Mouse (Mus musculus) activated CD4-positive, CD25-positive, alpha-beta regulatory T cell, adult 4 months (primary cell): ENCODE measurements around the gene Fig4. TPM values are rescaled to one million over a fixed set of nuclear protein-coding genes. Genes with fewer than 3 reads are reported as not detected.

Experiments used
- ATAC-seq: one replicate; pipeline ENCODE4 v1.8.0; 2017
- polyA plus RNA-seq, 2 experiments: library from polyadenylated mRNA; unstranded; fragments of 100-300 nt; shearing (Covaris generic); gene quantifications; one replicate each; pipeline ENCODE4 v1.2.1; 2017

Gene Fig4
- polyA plus RNA-seq, 2 experiments from 2014 or later = 9.9 to 13.1 TPM

DNA sequence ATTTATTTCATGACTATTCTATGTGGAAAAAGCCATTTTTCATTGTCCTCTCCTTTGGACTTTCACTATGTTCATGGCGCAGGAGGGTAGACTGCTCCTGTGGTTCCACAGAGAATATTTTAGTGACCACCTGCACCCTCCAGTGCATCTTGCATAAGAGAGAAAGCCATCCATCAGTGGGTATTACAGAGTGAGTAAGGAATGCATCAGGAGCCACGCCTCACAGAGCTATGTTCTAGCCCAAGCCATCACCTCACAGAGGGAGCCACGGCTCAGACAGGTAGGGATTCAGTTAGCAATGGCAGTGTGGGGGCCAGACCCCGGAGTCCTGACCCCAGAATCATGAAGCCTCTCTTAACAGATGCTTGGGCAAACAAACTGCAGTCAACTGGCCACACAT lies 93.5 kb downstream of the Fig4 start:
- ATAC-seq = no peak

DNA sequence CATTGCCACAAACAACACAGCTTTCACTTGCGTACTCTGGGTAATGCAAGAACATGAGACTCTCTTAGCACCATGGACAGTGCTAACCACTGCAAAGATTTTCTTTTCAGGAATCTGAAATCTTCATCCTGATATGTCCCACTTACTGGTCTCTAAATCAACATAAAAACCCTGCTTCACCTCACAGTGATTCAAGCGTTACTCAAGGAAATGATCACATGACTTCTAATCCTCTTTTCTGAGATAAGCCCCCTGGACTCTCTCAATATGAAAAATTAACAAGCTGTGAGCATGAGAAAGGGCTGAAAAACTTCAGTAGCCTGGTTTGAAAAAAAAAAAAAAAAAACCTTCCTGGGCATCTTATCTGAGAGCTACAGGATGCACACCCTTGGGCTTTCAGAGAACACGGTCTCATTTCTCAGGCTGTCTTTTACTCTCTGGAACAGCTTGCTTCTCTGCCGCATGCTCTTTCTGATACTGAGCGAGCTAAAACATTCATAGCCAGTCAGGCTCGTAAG lies 94.1 kb downstream of the Fig4 start:
- no peak for ATAC-seq

- no peak for ATAC-seq
These were observed 97.4 kb downstream of the Fig4 start for GRCm38 (mm10) chr10:41205647-41206046.

DNA sequence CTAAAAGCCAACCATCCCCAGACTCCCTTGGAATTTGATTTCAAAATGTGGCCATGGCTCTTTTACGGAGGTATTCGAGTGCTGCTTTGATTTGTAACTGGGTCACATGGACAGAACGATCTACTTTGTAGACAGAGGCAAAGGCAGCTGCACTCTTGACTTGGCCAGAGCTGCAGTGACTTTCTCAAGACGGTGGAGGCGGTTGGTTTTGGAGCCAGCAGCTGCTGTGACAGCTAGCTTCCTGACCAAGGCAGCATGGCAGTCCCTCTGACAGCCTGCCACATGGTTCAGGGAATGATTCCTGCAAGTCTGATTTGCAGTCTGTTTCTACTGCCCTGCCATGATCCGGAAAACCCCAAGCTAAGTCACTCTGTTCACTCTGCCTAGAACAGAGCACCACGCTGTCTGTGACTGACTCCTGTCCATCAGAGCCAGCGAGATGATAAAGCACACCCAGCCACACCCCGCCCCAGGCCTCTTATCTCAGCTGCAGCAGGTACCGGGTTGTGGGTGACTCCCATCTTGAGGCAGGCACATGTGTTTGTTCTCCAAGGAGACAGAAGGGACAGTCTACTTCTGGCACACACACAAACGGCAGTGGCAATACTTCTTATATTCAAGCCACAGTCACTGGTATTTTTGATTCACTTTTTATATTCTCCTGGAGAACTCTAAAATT lies 98.3 kb downstream of the Fig4 start:
- ATAC-seq = no peak

GRCm38 (mm10) chr10:41204191-41204590 lies 98.9 kb downstream of the Fig4 start:
- no peak for ATAC-seq

DNA sequence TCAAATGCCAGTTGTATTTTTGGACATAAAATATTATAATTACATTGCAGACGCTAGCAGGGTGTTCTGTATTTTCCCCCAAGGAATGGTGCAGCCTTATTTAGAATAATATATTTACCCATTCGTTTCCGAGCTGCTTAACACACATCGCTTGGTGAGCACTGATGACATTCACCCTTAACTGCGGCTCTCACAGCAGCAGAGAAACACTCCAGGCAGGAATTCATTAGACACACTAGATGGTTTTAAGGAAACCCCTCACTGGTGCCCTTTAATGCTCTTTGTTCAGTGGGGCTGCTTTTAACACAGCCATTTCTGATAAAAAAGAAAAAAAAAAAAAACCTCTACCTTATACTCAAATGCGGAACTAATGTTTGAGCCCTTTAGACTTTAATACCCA lies 104.3 kb downstream of the Fig4 start:
- ATAC-seq = no peak

DNA sequence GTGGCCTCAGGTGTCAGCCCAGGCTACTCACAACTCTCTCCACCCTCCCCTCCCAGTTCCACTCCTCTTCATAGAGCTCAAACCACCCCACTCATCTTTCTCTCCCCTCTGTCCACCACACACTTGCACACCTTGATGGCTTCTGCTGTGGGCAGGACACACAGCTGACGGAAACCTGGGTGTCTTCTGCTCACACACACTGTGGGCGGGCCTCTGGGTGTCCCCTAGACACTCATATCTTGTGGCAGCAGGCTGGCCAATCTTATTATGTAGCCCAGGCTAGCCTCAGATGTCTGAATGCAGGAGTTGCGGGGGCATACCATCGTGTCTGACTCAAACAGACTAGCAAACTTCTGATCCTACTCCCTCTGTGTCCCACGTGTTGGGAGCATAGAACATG lies 105.3 kb downstream of the Fig4 start:
- no peak for ATAC-seq

GRCm38 (mm10) chr10:41196295-41196694 lies 106.8 kb downstream of the Fig4 start:
- ATAC-seq = no peak

- no peak for ATAC-seq
These were observed 113.7 kb downstream of the Fig4 start for GRCm38 (mm10) chr10:41189392-41189791.

DNA sequence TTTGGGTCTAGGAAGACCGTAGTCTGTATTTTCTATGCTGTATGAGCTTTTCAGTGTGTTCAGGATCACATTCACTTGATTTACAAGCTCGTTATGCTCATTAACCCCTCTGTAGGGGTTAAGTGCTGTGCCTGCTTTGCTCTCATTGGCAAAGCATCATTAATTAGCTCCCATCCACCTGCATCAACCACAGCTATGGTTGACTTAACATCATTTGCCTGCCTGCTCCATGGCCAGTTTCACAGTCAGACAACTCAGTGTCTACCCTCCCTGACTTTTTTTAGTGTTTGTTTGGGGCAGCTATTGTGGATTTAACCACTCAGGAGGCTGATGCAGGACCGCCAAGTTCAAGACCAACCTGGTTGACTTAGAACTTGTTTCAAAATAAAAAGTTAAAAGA lies 119.1 kb downstream of the Fig4 start:
- ATAC-seq = no peak

DNA sequence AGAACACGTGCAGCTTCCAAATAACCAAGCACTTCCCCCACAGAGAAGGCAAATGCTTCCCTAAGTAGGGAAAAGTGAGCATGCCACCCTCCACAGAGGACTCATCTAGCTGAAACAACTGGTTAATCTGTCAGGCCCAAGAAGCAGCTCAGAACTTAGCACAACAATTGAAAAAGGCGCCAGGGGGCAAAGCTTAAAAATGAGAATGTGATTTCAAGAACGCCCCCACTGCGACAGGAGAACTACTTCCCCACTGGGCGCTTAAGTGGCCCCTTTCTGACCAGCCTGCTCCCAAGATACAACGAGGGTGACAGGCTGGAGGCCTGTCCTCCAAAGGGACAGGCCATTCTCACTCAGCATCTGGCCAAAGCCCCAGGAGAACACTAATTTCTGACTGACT lies 120.4 kb downstream of the Fig4 start:
- no peak for ATAC-seq

DNA sequence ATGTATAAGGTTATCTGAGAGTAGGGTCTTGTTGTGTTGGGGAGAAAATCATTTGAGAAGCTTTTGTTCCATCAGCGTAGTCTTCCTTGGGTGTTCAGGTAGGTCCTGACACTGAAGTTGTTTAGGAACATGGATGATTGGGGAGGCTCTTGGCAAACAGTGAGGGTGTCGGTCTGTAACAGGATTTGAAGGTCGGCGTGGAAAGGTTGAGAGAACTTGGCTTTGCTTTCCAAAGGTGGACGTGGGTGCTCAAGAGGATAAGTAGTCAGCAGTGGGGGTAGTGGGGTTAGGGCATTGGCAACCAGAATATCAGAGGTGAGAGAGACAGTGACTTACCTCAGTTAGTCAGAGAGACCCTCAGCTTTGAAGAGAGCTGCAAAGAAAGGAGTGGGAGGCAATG lies 136.9 kb downstream of the Fig4 start:
- no peak for ATAC-seq

GRCm38 (mm10) chr10:41163108-41163507 lies 140.0 kb downstream of the Fig4 start:
- ATAC-seq = no peak

- ATAC-seq = no peak
These were observed 145.8 kb downstream of the Fig4 start for GRCm38 (mm10) chr10:41157296-41157695.

DNA sequence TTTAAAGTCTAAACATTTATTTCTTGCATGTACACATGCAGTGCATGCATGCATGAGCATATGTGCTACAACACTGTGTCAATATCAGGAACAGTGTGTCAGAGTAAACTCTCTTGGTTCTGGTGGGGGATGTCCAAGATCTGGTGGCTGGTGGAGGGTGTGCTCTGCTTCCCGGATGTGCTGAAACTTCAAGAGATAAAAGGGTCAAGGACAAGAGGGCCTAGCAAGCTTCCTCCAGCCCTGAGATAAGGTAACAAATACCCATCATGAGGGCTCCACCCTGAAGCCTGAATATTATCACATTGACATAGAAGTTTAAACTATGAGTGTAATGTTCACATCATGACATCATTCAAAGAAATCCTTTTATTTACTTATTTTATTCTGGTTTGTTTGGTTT lies 146.4 kb downstream of the Fig4 start:
- ATAC-seq = no peak

DNA sequence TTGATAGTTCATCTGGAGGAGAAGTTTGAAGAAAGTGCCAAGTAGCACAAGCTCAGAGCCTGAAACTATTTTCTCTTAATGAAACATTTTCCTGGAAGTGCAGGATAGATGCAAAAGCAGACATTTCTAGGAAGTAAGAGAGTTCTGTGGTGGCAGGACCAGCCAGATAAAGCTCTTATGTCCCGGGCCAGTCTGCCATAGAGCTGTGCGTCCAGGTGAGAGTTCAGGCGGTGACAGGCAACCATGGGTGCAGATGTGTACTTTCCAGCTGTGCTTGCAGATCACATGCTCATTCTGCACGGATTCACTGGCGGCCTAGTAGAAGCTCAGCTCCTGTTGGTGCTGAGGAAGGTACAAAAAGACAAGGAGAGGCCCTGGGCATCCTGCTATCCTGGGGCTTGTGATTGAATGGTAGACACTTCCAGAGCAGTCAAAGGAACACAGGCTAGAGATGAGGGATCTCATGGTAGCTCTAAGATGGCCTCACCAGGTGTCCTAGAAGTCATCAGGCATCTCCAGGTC lies 149.8 kb downstream of the Fig4 start:
- no peak for ATAC-seq

GRCm38 (mm10) chr10:41151901-41152300 lies 151.2 kb downstream of the Fig4 start:
- no peak for ATAC-seq

GRCm38 (mm10) chr10:41151441-41151840 lies 151.6 kb downstream of the Fig4 start:
- ATAC-seq = no peak

DNA sequence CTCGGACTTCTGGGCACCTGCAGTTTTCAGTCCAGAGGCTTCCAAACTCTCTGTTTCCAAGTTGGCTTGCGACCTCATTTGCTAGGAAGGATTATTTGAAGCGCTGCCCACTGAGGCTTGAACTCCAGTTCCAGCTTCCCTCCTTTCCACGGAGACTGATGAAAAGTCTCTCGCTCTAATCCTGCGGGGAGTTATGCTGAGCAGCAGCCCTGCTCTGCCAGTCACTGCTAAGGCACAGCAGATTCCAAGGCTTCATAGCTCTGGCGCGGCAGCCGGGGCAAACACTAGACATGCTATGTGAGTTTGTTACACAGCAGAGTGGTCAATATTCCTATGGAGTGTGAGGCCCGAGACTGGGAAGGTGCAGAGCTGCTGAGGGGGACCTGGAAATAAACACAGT lies 152.0 kb downstream of the Fig4 start:
- ATAC-seq = no peak

DNA sequence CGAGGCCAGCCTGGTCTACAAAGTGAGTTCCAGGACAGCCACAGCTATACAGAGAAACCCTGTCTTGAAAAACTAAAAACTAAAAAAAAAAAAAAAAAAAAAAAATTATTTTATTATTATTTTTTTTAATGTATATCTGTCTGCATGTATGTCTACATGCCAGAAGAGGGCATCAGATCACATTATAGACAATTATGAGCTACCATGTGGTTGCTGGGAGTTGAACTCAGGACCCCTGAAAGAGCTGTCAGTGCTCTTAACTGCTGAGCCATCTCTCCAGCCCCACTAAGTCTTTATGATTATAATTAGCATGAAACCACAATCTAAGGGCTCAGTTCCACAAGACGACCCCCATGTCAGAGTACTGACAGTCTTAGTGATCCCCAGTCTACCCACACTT lies 152.6 kb downstream of the Fig4 start:
- ATAC-seq = no peak

DNA sequence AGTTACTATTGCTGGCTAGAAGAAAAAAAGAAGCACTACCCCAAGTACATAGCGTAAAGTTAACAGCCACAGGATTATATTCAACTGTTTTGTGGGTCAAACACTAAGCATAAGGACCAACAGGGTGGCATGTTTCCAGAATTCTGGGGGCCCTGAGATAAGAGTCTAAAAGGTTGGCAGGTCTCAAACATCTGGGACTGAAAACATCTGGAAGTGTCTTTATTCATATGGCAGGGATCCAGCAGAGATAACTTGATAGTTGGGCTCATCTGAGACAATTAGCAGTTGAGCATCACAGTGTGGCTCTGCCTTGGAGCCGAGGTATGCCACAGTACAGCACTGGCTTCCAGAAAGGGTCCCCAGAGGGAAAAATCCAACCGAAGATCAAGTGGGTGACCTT lies 153.8 kb downstream of the Fig4 start:
- ATAC-seq = no peak

- ATAC-seq = no peak
These were observed 156.9 kb downstream of the Fig4 start for GRCm38 (mm10) chr10:41146141-41146540.
